Mouse (Mus musculus) heart, adult 2 months (tissue): ENCODE measurements at regions not wholly inside any gene's neighbourhood (a gene's known extent, or its start where the extent isn't known, plus 50 kb on each side); places are given as distances from the start of the nearest gene placed in this dataset.

Experiments used
- DNase-seq, 2 experiments: peaks; one replicate each; pipeline ENCODE4 v3.0.0; 2021
- H3K27ac ChIP-seq: fragments of 200-600 bp; 2 replicates; pipeline ENCODE4 v1.8.1; 2022
- H3K27me3 ChIP-seq: fragments of 200-500 bp; 2 replicates; pipeline ENCODE4 v1.6.1; 2012; ENCODE audit warnings: mild to moderate bottlenecking, low read length, inconsistent platforms, mixed read lengths; ENCODE audit not compliant: control insufficient read depth, insufficient read depth
- H3K36me3 ChIP-seq: fragments of 200-500 bp; 2 replicates; pipeline ENCODE4 v1.6.1; 2012; ENCODE audit warnings: low read length, inconsistent platforms; ENCODE audit not compliant: control insufficient read depth, insufficient read depth
- H3K4me1 ChIP-seq: fragments of 200-500 bp; 2 replicates; pipeline ENCODE4 v1.6.1; 2011; ENCODE audit warnings: low read length; ENCODE audit not compliant: control insufficient read depth, insufficient read depth
- H3K4me3 ChIP-seq: fragments of 200-600 bp; 2 replicates; pipeline ENCODE4 v1.8.1; 2022
- H3K79me2 ChIP-seq: fragments of 200-500 bp; replicated peaks from 2 replicates; pipeline ENCODE4 v1.6.1; 2012; ENCODE audit warnings: mild to moderate bottlenecking, inconsistent platforms, low read length, moderate library complexity, mixed read lengths; ENCODE audit not compliant: control insufficient read depth, insufficient read depth
- H3K9ac ChIP-seq: fragments of 200-500 bp; 2 replicates; pipeline ENCODE4 v1.6.1; 2012; ENCODE audit warnings: low read depth, mild to moderate bottlenecking, control low read depth, inconsistent platforms, low read length, mixed read lengths
- CTCF ChIP-seq: fragments of 200-600 bp; IDR thresholded peaks from 2 replicates; pipeline ENCODE4 v1.8.1; 2022; ENCODE audit warnings: antibody characterized with exemption, mild to moderate bottlenecking, moderate library complexity
- EP300 ChIP-seq: fragments of 200-500 bp; IDR thresholded peaks from 2 replicates; pipeline ENCODE4 v1.6.1; 2011; ENCODE audit warnings: low read depth, low read length, control low read depth; ENCODE audit not compliant: insufficient read depth
- POLR2A ChIP-seq: fragments of 200-500 bp; IDR thresholded peaks from 2 replicates; pipeline ENCODE4 v1.6.1; 2011; ENCODE audit warnings: mild to moderate bottlenecking, low read depth, low read length, control low read depth; ENCODE audit not compliant: insufficient read depth
- WGBS: fragments of 180-500 bp; shearing (Covaris S2); methylation state at CpG from one replicate; pipeline ENCODE4 v1.1.7; 2018; 5-methylcytosine and 5-hydroxymethylcytosine counted together
- intact Hi-C: fragments of 180-260 bp; cut with DNase I; formaldehyde crosslinking; loops from one replicate; pipeline ENCODE4 v1.15.1; 2025

GRCm38 (mm10) chr8:11909146-11909545, 68.9 kb downstream of the Tex29 start:
- TF ChIP-seq EP300 (no peak), CTCF (no peak), POLR2A (no peak)
- no peaks in the 10 kb centered on the region for H3K79me2 ChIP-seq
- H3K9ac ChIP-seq = no peak overlapping the region
- H3K27ac ChIP-seq = no peak overlapping the region
- H3K27me3 ChIP-seq = no peaks in the 10 kb centered on the region
- H3K4me1 ChIP-seq = no peaks in the 10 kb centered on the region; the same call in 1 of the 2 replicates
- H3K36me3 ChIP-seq = no peaks in the 10 kb centered on the region
- intact Hi-C loops = no loop called here
- WGBS = 79% methylated on average over 3 of the region's 3 CpGs
- no peak overlapping the region for H3K4me3 ChIP-seq
- no peak for DNase-seq

DNA sequence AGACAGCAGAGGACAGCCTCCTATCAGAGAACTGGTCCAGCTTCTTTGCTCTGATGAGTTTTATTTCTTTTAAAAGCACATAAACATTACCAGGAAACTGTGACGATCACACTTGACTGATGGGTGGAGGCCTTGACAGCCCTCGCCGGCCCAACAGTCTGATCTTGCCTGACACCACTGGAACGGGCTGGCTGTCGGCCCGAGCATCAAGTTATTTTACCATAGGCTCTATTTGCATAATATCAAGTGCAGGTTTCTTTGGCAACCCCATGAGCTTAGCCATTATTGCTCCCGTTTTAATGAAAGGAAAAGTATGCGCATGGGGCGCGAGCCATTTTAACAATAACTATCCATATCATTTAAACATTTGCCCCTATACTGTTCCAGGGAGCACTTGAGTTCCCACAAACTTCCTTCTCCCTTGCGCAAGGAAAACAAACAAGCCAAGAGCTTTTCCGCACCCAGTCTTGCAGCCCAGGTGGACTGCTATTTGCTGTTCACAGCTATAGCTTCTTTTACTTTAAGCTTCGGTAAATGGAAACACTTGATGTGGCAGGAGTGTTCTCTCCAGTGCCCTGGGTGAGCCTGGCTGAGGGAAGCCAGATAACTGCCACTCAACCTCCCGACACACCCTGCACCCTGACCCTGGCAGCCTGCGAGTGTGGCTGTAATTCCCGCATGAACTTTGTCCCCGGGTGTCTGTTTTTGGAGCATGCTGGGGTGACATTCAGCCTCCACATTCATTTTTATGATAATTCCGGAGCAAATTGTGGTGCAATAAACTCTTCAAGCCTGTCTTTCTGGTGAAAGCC, 71.6 kb downstream of the Tex29 start:
- H3K4me1 ChIP-seq = no peaks in the 10 kb centered on the region; the same call in 1 of the 2 replicates
- H3K4me3 ChIP-seq = no peak overlapping the region
- no peaks in the 10 kb centered on the region for H3K36me3 ChIP-seq
- 77% methylated on average over 18 of the region's 18 CpGs for WGBS
- DNase-seq = peak in 1 of 2 experiments; percentile 8
- no peaks in the 10 kb centered on the region for H3K79me2 ChIP-seq
- no peak overlapping the region for H3K9ac ChIP-seq
- intact Hi-C loops = no loop called here
- H3K27ac ChIP-seq = no peak overlapping the region
- no peak for TF ChIP-seq EP300
- TF ChIP-seq POLR2A = no peak
- no peak for TF ChIP-seq CTCF
- no peaks in the 10 kb centered on the region for H3K27me3 ChIP-seq

DNA sequence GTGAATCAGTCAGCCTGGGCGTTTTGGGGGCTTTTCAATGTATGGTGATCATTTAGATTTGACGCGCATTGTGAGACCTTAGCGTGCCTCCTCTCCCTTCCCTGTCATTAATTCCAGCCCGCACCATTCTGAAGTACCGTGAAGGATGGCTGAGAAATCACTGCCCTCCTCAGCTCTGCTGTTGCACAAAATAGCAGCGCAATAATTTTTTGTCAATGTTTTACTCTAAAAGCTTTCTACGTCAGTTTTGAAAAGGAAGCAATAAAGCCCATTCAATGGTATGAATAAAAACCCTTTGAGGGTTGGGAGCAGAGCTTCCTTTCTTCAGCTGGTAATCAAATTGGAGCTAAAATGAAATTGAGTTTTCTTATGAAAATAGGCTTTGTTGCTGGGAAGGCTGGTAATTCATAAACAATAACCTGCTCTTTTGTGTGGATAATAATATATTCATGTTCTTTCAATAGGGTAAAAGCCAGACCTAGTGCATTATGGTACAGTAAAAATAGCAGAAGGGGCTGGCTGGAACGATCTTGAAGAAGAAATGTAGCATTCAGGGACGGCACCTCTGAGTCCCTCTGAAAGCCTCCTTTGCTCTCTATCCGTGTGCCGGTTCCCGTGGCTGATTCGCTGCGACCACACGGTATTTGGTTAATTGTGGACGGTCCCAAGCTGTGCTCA, 72.3 kb downstream of the Tex29 start:
- intact Hi-C loops = no loop called here

GRCm38 (mm10) chr8:11913129-11913900, 73.0 kb downstream of the Tex29 start:
- H3K79me2 ChIP-seq = no peaks in the 10 kb centered on the region
- H3K27ac ChIP-seq = no peak overlapping the region
- TF ChIP-seq CTCF = no peak
- TF ChIP-seq POLR2A = 0 out of 2 replicates have a peak, but pooled peaks have one; percentile 27
- no peak overlapping the region for H3K9ac ChIP-seq
- no peaks in the 10 kb centered on the region; the same call in 1 of the 2 replicates for H3K4me1 ChIP-seq
- DNase-seq = peak in 1 of 2 experiments; percentile 28
- no peaks in the 10 kb centered on the region for H3K27me3 ChIP-seq
- no peak overlapping the region for H3K4me3 ChIP-seq
- 65% methylated on average over 12 of the region's 12 CpGs for WGBS
- no peaks in the 10 kb centered on the region for H3K36me3 ChIP-seq
- intact Hi-C loops = no loop called here

More for the DNA sequence above, 72.3 kb downstream of the Tex29 start:
- Histone ChIP-seq H3K9ac (no peak overlapping the region), H3K4me1 (no peaks in the 10 kb centered on the region; the same call in 1 of the 2 replicates), H3K79me2 (no peaks in the 10 kb centered on the region), H3K27ac (no peak overlapping the region), H3K27me3 (no peaks in the 10 kb centered on the region), H3K4me3 (no peak overlapping the region), H3K36me3 (no peaks in the 10 kb centered on the region)
- DNase-seq = no peak
- no peak for TF ChIP-seq EP300
- TF ChIP-seq POLR2A = no peak
- no peak for TF ChIP-seq CTCF
- WGBS = 85% methylated on average over 17 of the region's 17 CpGs

DNA sequence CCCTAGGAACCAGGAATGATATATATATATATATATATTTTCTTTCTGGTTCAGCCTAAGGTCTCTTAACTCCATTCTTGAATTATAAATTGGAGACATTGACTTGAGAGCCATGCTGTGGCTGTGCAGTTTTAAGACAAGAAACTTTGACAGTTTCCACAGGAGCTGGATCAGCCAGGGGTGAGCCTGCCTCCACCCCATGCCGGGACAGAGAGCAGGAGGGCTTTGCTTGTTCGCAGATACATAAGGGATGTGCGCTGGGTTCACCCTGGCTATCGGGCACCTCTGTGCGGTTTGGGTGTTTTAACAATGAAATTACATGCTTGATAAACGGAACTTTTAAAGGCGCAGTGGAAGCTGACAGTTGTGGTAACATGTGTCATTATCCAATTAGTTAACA, 73.9 kb downstream of the Tex29 start:
- Histone ChIP-seq H3K27me3 (no peaks in the 10 kb centered on the region), H3K79me2 (no peaks in the 10 kb centered on the region), H3K4me1 (no peaks in the 10 kb centered on the region; the same call in 1 of the 2 replicates), H3K27ac (no peak overlapping the region), H3K36me3 (no peaks in the 10 kb centered on the region), H3K9ac (no peak overlapping the region), H3K4me3 (no peak overlapping the region)
- 71% methylated on average over 7 of the region's 7 CpGs for WGBS
- intact Hi-C loops = no loop called here
- TF ChIP-seq CTCF = no peak
- no peak for DNase-seq
